Mouse (Mus musculus) limb, embryonic 10.5 days (tissue): Measurements from ENCODE around the gene Gabarapl2. TPM values are rescaled to one million over a fixed set of nuclear protein-coding genes. Genes with fewer than 3 reads are reported as not detected.

Experiments used
- DNase-seq: peaks from one replicate; pipeline ENCODE4 v3.0.0-alpha.2; 2017; ENCODE audit warnings: low spot score
- H3K27ac ChIP-seq: fragments of 300-500 bp; sonication (generic); 2 replicates; pipeline ENCODE4 v1.5.1; 2016; ENCODE audit warnings: mild to moderate bottlenecking
- H3K27me3 ChIP-seq: fragments of 300-500 bp; sonication (generic); 2 replicates; pipeline ENCODE4 v1.6.1; 2016; ENCODE audit warnings: low read depth, mild to moderate bottlenecking; ENCODE audit not compliant: poor library complexity, severe bottlenecking
- H3K36me3 ChIP-seq: fragments of 300-500 bp; sonication (generic); 2 replicates; pipeline ENCODE4 v1.6.1; 2016; ENCODE audit warnings: mild to moderate bottlenecking, moderate library complexity
- H3K4me1 ChIP-seq: fragments of 300-500 bp; sonication (generic); 2 replicates; pipeline ENCODE4 v1.6.1; 2016
- H3K4me3 ChIP-seq: fragments of 300-500 bp; sonication (generic); 2 replicates; pipeline ENCODE4 v1.5.1; 2016; ENCODE audit warnings: mild to moderate bottlenecking, moderate library complexity
- H3K9me3 ChIP-seq: fragments of 300-500 bp; sonication (generic); replicated peaks from 2 replicates; pipeline ENCODE4 v1.6.1; 2016; ENCODE audit warnings: mild to moderate bottlenecking
- WGBS: fragments of 180-500 bp; shearing (Covaris S2); methylation state at CpG from one replicate; pipeline ENCODE4 v1.1.7; 2016; 5-methylcytosine and 5-hydroxymethylcytosine counted together
- polyA plus RNA-seq: library from polyadenylated mRNA; unstranded; fragments of >200 nt; fragmentation: Nextera tagmentation; extraction: Ambion mirVana; gene quantifications from 2 replicates; pipeline ENCODE4 v1.2.1, GENCODE M21; 2016

The Gabarapl2 gene
- 166 and 173 TPM in 2 replicates for polyA plus RNA-seq

DNA sequence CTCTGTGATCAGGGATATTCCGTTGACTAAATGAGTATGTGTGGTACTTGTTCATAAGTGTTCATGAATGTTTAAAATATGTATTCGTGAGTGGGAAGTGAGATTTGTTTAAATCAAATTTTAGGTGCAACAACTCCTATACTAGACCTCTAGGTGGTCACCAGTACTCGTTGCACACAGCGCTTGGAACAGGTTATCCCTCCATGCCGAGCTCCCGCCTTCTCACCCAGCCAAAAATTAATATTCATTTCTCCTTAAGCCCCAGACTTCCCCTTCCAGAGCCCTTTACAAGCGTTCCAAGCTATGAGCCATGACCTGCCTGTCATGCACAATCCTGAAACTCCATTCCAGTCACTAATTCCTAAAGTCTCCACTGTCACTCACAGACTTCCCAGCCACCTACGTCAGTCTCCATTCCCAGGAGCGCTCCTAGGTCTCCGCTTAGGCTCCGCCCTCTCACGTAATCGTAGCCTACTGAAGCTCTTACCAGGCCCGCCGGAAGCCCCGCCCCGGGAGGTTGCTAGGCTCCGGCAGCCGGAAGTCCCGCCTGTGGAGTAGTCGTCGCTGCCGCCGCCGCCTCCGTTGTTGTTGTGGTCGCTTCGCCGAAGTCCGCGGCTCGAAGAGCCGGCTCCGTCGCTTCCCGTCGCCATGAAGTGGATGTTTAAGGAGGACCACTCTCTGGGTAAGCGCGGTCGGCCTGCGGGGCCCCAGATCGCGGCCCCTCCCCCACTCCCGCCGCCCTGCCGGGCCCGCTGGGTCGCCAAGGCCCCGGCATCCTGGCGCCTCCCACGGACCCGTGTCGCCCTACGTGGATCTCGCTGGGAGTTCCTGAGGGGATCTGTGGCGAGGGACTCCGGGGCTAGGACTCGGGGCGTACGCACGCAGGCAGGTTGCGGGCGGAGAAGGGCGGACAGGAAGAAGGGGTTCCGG lies at the start of gene Gabarapl2:
Gene Gabarapl2 (plus strand): TSS at position 533 of the 930 bp plus-strand sequence.
- Histone ChIP-seq H3K27me3 (no peaks in the 10 kb centered on the region), H3K27ac (peak within 1 kb of the TSS; percentile 85), H3K36me3 (peaks cover 36% of the 10 kb centered on the region), H3K4me3 (peak within 1 kb of the TSS; percentile 89), H3K4me1 (peaks cover 17% of the 10 kb centered on the region), H3K9me3 (no peaks in the 10 kb centered on the region)
- DNase-seq: peak; percentile 98
- WGBS: under 1% methylated on average over 65 of the region's 65 CpGs

DNA sequence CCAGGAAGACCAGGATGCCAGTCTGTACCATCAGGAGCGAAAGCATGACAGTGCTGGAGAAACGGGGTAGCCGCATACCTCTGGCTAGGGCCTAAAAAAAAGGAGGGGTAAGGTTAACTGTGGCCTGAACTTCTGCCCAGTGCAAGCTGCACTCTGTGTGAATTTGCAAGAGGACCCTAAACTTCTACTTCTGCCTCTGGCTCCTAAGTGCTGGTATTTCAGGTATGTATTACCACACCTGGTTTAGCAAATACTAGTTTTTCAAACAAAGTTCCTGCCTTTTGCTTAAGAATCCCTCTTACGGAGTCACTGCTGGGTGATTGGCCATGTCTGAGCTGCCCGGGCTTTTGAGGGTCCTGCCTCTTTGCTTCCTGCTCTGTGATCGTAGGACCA lies 49.6 kb upstream of the Gabarapl2 start:
- Histone ChIP-seq H3K9me3 (no peaks in the 10 kb centered on the region), H3K27me3 (peaks cover 60% of the 10 kb centered on the region), H3K27ac (no peak overlapping the region), H3K4me1 (peaks cover 20% of the 10 kb centered on the region), H3K36me3 (no peaks in the 10 kb centered on the region), H3K4me3 (no peak overlapping the region)
- no peak for DNase-seq
- WGBS: 62% methylated on average over 6 of the region's 6 CpGs

DNA sequence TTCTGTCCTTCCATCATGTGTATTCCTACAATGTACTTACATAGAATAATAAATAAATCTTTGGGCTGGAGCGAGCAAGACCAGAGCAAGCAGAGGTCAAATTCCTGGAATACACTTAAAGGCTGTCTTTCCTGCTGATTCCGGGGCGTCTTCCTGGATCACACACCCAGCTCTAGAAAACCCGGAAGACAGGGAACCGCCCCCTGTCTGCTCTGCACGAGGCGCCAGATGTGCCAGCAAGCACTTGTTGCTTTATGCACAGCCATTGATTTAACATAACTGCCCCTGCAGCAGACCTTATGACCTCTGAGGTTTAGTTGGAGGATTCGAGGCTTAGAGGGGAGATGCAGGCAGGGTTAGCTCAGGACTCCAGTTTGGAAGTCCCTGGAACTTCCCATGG lies 48.5 kb upstream of the Gabarapl2 start:
- no peak for DNase-seq

DNA sequence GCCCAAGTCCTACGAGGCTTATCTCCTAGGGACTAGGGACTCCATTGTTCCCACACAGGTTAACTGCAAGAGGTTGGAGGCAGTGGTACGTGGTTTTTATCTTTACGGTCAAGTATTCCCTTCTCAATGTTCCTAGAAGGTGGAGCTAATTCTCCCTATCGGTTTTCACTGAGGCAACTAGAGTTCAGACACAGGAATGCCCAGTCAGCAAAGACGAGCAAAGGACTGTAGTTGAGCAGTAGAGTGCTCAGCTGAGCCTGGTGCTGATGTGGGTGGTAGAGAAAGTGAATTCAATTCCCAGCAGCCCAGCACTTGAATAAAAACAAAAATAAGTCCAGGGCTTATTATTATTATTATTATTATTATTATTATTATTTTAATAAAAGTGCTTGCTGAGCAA lies 47.9 kb upstream of the Gabarapl2 start:
- 71% methylated on average over 5 of the region's 5 CpGs for WGBS
- H3K9me3 ChIP-seq: no peaks in the 10 kb centered on the region
- H3K4me3 ChIP-seq: no peak overlapping the region
- H3K27me3 ChIP-seq: peaks cover 49% of the 10 kb centered on the region
- peaks cover 20% of the 10 kb centered on the region for H3K4me1 ChIP-seq
- no peaks in the 10 kb centered on the region for H3K36me3 ChIP-seq
- no peak overlapping the region for H3K27ac ChIP-seq
- DNase-seq: no peak

More for the DNA sequence above, 48.5 kb upstream of the Gabarapl2 start:
- Histone ChIP-seq H3K36me3 (no peaks in the 10 kb centered on the region), H3K4me1 (peaks cover 20% of the 10 kb centered on the region), H3K27ac (no peak overlapping the region), H3K4me3 (no peak overlapping the region), H3K27me3 (peaks cover 55% of the 10 kb centered on the region), H3K9me3 (no peaks in the 10 kb centered on the region)
- 30% methylated on average over 8 of the region's 8 CpGs for WGBS

DNA sequence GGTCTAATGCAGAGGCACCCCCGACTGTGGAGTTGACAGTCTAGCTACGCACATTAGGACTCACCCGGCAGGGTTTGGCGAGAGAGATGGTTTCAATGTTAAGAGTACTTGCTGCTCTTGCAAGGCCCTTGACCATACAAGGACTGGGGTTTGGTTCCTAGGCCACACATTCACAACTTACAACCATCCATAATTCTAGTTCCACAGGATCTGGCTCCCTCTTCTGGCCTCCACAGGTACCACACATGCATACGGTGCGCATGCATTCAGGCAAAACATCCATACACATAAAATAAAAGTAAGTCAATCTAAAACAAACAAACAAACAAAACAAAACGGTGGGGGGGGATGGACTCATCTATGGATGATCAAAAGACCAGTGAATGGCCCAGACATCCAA lies 45.5 kb upstream of the Gabarapl2 start:
- Histone ChIP-seq H3K27ac (no peak overlapping the region), H3K9me3 (no peaks in the 10 kb centered on the region), H3K4me1 (peaks cover 20% of the 10 kb centered on the region), H3K27me3 (peaks cover 27% of the 10 kb centered on the region), H3K4me3 (no peak overlapping the region), H3K36me3 (no peaks in the 10 kb centered on the region)
- WGBS: 87% methylated on average over 7 of the region's 7 CpGs
- no peak for DNase-seq

DNA sequence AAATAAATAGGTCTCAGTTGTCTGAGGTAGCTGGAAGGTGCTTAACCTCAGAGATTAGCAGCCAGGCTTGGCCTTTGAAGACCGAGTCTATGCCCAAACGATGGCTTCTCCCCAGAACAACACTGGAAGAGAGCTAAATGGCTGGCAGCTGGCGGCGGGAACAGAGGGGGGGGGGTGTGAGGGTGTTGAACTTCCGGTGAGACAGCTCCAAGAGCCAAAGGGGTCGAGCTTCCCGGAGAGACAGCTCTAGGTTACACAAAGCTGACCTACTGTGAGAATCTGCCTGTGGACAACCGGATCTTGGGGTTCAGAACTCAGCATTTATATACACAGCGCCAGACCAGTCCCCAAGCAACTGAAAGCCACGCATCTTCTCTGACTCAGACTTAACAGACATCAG lies 41.9 kb upstream of the Gabarapl2 start:
- no peaks in the 10 kb centered on the region for H3K36me3 ChIP-seq
- WGBS: 41% methylated on average over 10 of the region's 10 CpGs
- no peaks in the 10 kb centered on the region for H3K27me3 ChIP-seq
- H3K4me1 ChIP-seq: peaks cover 14% of the 10 kb centered on the region
- no peak overlapping the region for H3K27ac ChIP-seq
- DNase-seq: no peak
- H3K4me3 ChIP-seq: no peak overlapping the region
- no peaks in the 10 kb centered on the region for H3K9me3 ChIP-seq

DNA sequence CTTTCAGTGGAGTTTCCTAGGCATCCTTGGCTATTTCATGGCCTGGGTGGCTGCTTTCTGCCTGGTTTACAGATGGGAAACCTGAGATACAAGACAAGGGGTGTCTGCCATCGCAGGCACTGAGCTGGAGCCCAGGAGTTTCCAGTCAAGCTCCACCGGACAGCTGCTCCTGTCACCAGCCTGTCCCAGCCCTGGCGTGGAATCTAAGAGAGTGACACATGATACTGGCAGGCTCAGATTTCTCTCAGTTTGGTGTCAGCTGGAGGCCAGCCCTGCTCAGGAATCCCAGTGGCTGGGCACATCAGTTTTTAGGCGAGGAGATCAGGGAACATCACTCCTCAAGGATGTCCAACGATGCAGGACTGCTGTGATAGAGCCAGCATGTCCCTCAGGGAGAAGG lies 38.4 kb upstream of the Gabarapl2 start:
- Histone ChIP-seq H3K4me3 (no peak overlapping the region), H3K27ac (no peak overlapping the region), H3K9me3 (no peaks in the 10 kb centered on the region), H3K27me3 (no peaks in the 10 kb centered on the region), H3K36me3 (no peaks in the 10 kb centered on the region), H3K4me1 (peaks cover 14% of the 10 kb centered on the region)
- DNase-seq: no peak
- 27% methylated on average over 5 of the region's 5 CpGs for WGBS

DNA sequence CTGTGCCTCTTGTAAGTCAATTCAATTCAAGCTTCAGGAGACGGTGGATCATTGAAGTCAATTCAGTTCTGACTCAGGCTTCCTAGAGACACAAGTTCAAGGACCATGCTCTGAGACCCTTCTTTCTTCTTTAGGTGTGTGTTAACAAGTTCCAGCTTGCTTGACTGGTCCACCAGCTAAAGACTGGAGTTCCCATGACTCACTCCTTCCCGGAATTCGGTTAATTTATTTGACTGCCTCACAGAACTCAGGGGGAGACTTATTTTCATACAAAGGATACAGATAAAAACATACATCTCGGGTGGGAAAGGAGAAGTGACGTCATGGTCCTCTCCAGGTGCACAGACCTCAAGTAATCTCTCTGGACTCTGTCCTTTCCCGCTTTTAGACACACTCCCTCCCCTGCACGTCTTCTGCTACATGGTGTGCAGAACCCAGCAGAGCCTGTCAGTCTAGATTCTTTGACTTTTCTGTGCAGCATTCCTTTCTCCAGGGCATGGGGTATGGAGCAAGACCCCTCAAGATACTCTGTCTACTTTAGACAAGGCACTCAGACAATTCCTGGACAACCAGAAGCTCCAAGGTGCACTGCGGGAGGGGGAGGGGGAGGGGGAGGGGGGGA lies 34.9 kb upstream of the Gabarapl2 start:
- Histone ChIP-seq H3K27ac (no peak overlapping the region), H3K9me3 (no peaks in the 10 kb centered on the region), H3K4me1 (peaks cover 23% of the 10 kb centered on the region), H3K4me3 (no peak overlapping the region), H3K36me3 (no peaks in the 10 kb centered on the region), H3K27me3 (peaks cover 17% of the 10 kb centered on the region)
- 72% methylated on average over 8 of the region's 8 CpGs for whole genome bisulfite sequencing
- no peak for DNase-seq

DNA sequence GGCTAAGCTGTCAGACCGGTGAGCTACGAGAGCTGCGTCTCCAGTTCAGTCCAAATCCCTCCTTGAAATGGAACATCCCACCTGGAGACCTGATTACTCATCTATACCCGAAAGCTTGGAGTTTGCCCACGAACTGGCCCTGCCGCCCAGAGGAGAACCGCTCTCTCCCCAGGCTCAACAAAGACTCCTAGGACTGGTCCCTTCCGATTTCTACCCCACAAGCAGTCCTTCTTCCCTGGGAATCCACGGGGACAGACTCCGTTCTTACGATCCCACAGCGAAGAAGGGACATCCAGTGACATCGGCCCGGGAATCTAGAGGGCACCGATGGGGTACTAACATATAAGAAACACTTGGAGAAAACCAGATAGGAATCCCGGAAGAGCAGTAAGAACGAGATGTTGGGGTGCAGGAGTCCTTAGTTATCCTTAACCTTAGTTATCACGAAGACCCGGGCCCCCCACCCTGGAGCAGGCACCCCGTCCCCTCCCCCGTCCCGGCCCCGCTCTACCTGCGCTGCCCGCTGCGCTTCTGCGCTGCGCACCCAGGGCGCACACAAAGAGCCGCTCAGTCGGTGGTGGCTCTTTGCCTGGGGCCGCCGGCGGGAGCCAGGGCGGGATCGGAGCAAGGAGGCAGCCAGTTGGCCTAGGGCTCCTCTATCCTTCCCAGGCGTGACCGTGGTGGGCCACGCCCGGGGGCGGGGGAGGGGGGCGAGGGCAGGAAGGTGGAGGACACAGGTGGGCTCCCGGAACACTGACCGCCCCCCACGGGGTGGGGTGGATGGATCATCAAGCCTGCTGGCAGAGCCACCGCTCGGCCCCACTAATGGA lies 30.7 kb upstream of the Gabarapl2 start, which contains the start of gene Chst5:
Gene Chst5 (minus strand): TSS at position 827 of the 830 bp plus-strand sequence.
- H3K9me3 ChIP-seq: no peaks in the 10 kb centered on the region
- peak within 1 kb of the TSS; percentile 56 for H3K4me3 ChIP-seq
- peaks cover 17% of the 10 kb centered on the region for H3K4me1 ChIP-seq
- no peaks in the 10 kb centered on the region for H3K36me3 ChIP-seq
- H3K27me3 ChIP-seq: peaks cover 48% of the 10 kb centered on the region
- H3K27ac ChIP-seq: peak within 1 kb of the TSS; percentile 79
- DNase-seq: peak; percentile 62
- WGBS: 9% methylated on average over 47 of the region's 47 CpGs

DNA sequence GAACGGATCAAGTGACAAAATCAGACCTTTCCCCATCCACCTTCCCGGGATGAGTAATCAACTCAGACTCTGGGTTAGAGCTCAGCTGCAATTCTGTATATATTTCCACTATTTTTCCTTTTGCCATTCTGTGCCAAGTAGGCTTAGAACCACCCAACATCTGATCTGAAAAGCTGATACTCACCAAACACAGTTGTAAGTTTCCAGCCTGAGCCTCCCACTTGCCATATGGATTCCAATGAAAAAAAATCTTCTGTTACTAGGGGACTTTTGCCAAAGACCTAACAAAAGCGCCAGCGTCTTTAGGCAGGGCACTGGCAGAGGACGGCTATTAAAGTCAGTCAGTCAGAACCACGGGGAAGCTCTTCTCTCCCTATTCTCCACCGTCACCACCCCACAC lies 28.9 kb upstream of the Gabarapl2 start:
- Histone ChIP-seq H3K4me1 (peaks cover 17% of the 10 kb centered on the region), H3K36me3 (0 out of 2 replicates have a peak, but pooled peaks cover under 1% of the 10 kb centered on the region), H3K4me3 (no peak overlapping the region), H3K27ac (no peak overlapping the region), H3K9me3 (no peaks in the 10 kb centered on the region), H3K27me3 (peaks cover 48% of the 10 kb centered on the region)
- no peak for DNase-seq
- WGBS: 72% methylated on average over 7 of the region's 7 CpGs

DNA sequence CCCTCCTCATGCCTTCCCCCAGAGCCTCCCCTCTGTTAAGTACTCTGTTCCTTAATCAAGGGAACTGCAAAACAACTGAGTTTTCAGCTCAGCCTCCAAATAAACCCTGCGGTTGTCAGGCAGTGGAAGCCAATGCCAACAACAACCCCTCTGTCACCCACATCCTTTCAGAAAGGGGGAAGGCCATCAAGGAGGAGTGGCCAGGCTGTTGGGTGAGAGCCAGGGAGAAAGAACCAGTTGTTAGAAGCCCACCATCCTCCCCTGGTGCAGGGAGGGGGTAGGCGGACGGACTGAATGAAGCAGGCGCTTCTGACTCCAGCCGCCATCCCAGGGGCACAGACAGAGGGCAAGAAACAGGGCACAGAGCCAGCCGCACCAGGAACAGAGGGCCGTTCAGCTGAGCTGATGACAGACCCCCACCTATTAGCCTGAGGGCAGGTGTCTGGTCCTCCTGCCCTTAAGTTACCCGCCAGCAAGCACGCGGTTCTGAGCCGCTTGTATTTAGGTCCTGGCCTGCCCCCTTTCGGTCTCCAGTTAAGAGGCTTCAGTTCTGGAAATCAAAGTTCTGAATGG lies 27.6 kb upstream of the Gabarapl2 start:
- no peak for DNase-seq

DNA sequence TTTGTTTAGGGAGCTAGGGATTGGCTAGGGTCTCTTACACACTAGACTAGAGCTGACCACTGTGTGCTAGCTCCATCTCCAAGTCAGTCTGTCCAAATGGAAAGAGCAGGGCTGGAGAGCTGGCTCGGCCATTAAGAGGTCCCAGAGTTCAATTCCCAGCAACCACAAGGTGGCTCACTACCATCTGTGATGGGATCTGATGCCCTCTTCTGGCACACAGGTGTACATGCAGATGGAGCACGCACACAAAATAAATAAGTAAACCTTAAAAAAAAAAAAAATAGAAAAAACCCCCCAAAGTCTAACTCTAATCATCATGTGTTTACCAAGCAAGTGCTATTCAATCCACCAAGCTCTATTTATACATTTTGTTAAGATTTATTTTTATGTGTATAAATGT lies 20.8 kb upstream of the Gabarapl2 start:
- no peaks in the 10 kb centered on the region for H3K27me3 ChIP-seq
- WGBS: 95% methylated on average over 2 of the region's 2 CpGs
- H3K4me1 ChIP-seq: no peaks in the 10 kb centered on the region
- no peak overlapping the region for H3K27ac ChIP-seq
- no peaks in the 10 kb centered on the region for H3K9me3 ChIP-seq
- no peak overlapping the region for H3K4me3 ChIP-seq
- peaks cover 17% of the 10 kb centered on the region for H3K36me3 ChIP-seq
- DNase-seq: no peak

More for the DNA sequence above, 27.6 kb upstream of the Gabarapl2 start:
- Histone ChIP-seq H3K36me3 (peaks cover 7% of the 10 kb centered on the region), H3K9me3 (no peaks in the 10 kb centered on the region), H3K27ac (no peak overlapping the region), H3K4me3 (no peak overlapping the region), H3K4me1 (peaks cover 17% of the 10 kb centered on the region), H3K27me3 (peaks cover 48% of the 10 kb centered on the region)
- WGBS: 45% methylated on average over 12 of the region's 12 CpGs
